Mouse (Mus musculus) gastrocnemius, postnatal 10 days (tissue): ENCODE data around the gene Ripply1. TPM values are rescaled to one million over a fixed set of nuclear protein-coding genes. Genes with fewer than 3 reads are reported as not detected.

Experiments used
- DNase-seq: peaks from one replicate; pipeline ENCODE4 v3.0.0; 2021; ENCODE audit warnings: mixed read lengths
- long read RNA-seq, 2 experiments: library from polyadenylated mRNA; stranded (forward); transcript quantifications; one replicate each; pipeline ENCODE4 v2.0.0; 2021
- total RNA-seq, 2 experiments: library from RNA; stranded (reverse); gene quantifications; 2 replicates each; pipeline ENCODE4 v1.2.3; 2021

Ripply1 gene
- total RNA-seq = 1 to 10 TPM in 1 of 2 experiments, under 1 TPM in 1; 0.92 to 1.7 TPM
- long read RNA-seq, experiment 1 = 0 reads
- long read RNA-seq, experiment 2 = 0 reads

GRCm38 (mm10) chrX:139782278-139783044 is at the start of gene Ripply1:
Ripply1 (minus strand) TSS chrX:139782353.
- DNase-seq = no peak

- no peak for DNase-seq
Measured at GRCm38 (mm10) chrX:139828363-139829092, 46.4 kb upstream of the Ripply1 start.

- no peak for DNase-seq
Measured at GRCm38 (mm10) chrX:139826926-139827325, 44.8 kb upstream of the Ripply1 start.

- no peak for DNase-seq
Measured at GRCm38 (mm10) chrX:139825402-139825801, 43.2 kb upstream of the Ripply1 start.

- DNase-seq = no peak
Measured at GRCm38 (mm10) chrX:139815201-139815600, 33.0 kb upstream of the Ripply1 start.

GRCm38 (mm10) chrX:139814018-139814635 is 32.0 kb upstream of the Ripply1 start:
- DNase-seq = no peak

GRCm38 (mm10) chrX:139813299-139814002 is 31.3 kb upstream of the Ripply1 start:
- DNase-seq = no peak

GRCm38 (mm10) chrX:139812636-139813298 is 30.6 kb upstream of the Ripply1 start:
- DNase-seq = no peak

- DNase-seq = no peak
Measured at GRCm38 (mm10) chrX:139808501-139808900, 26.3 kb upstream of the Ripply1 start.

GRCm38 (mm10) chrX:139808085-139808484 is 25.9 kb upstream of the Ripply1 start:
- no peak for DNase-seq

- no peak for DNase-seq
Measured at GRCm38 (mm10) chrX:139807391-139807790, 25.2 kb upstream of the Ripply1 start.

- no peak for DNase-seq
Measured at GRCm38 (mm10) chrX:139805918-139806317, 23.8 kb upstream of the Ripply1 start.

GRCm38 (mm10) chrX:139803028-139803427 is 20.9 kb upstream of the Ripply1 start:
- no peak for DNase-seq

- DNase-seq = no peak
Measured at GRCm38 (mm10) chrX:139800406-139800878, 18.3 kb upstream of the Ripply1 start, which contains the start of gene Cldn2. Cldn2 (plus strand) TSS chrX:139800828.

- no peak for DNase-seq
Measured at GRCm38 (mm10) chrX:139799953-139800352, 17.8 kb upstream of the Ripply1 start.

- no peak for DNase-seq
Measured at GRCm38 (mm10) chrX:139797875-139798274, 15.7 kb upstream of the Ripply1 start.

GRCm38 (mm10) chrX:139796037-139796436 is 13.9 kb upstream of the Ripply1 start:
- no peak for DNase-seq

- DNase-seq = no peak
Measured at GRCm38 (mm10) chrX:139794072-139794845, 12.1 kb upstream of the Ripply1 start.

- DNase-seq = no peak
Measured at GRCm38 (mm10) chrX:139785764-139786163, 3.6 kb upstream of the Ripply1 start.

- peak; percentile 61 for DNase-seq
Measured at GRCm38 (mm10) chrX:139783045-139783422, 881 bp upstream of the Ripply1 start.

- no peak for DNase-seq
Measured at GRCm38 (mm10) chrX:139781563-139781962, 590 bp downstream of the Ripply1 start.
